In genomic region chr2:173263636-173264330, GRCm38 (mm10) we compare ENCODE assay signal across 8 mouse cellular contexts. TPM values are rescaled to one million over a fixed set of nuclear protein-coding genes. Genes with fewer than 3 reads are reported as not detected.
DNase-seq lines count a peak whose midpoint lies in the region; ATAC-seq and TF ChIP-seq lines count a peak whose summit lies in the region.

No protein-coding gene starts in this region.

- peak; percentile 71 for ATAC-seq in megakaryocyte, adult 5-6 weeks (ENCODE audit: poor library complexity, severe bottlenecking)

- DNase-seq in adrenal gland, adult 2 months: peak; percentile 48
- DNase-seq in adrenal gland, postnatal 14 days: no peak
- DNase-seq in 3134 (ENCODE audit: extremely low read depth, insufficient read length, low spot score): peak; percentile 84
- DNase-seq in right cerebral cortex, postnatal 25 days: no peak
- DNase-seq in liver: no peak
- no peak for DNase-seq in MN1 (ENCODE audit: low spot score)

- peak overlapping the region; percentile 86 for H3K27ac ChIP-seq in embryonic fibroblast, embryonic 13.5 days (ENCODE audit: insufficient read depth, low read length)

- no peak for TF ChIP-seq CTCF in embryonic fibroblast, embryonic 13.5 days (IDR thresholded peaks at IDR 0.05; ENCODE audit: borderline replicate concordance, insufficient read depth, low read length)

- peaks cover 66% of the 10 kb centered on the region for H3K4me1 ChIP-seq in embryonic fibroblast, embryonic 13.5 days (ENCODE audit: control insufficient read depth, insufficient read depth, low read length)

- no peak for TF ChIP-seq POLR2A in embryonic fibroblast, embryonic 13.5 days (IDR thresholded peaks at IDR 0.05; ENCODE audit: low read depth, low read length)

- no peak overlapping the region for H3K4me3 ChIP-seq in embryonic fibroblast, embryonic 13.5 days (ENCODE audit: insufficient read depth, low read length)

RNA-seq across cellular contexts. Expression of gene Pmepa1, which starts 12.6 kb away (rescaled TPM):
- 10 to 100 TPM; 67.5 to 90.3 TPM for total RNA-seq in adrenal gland, adult 2 months (2021)
- 90.3 and 91.4 TPM in 2 replicates for polyA plus RNA-seq in adrenal gland, adult 2 months (2012; rRNA removed)
- 58.4 and 117 TPM in 2 replicates for total RNA-seq in adrenal gland, postnatal 14 days (2021)
- polyA plus RNA-seq in embryonic fibroblast, embryonic 13.5 days (2011; ENCODE audit: insufficient read length, low read depth, missing spikeins): 141 and 142 TPM in 2 replicates
- 0.84 and 1.2 TPM in 2 replicates for total RNA-seq in megakaryocyte, adult 5-6 weeks (2015)
- 0.04 and 0.07 TPM in 2 replicates for total RNA-seq in megakaryocyte, adult 5-6 weeks (2017)

RNA-seq across cellular contexts. Expression of gene Zbp1, which starts 45.1 kb away (rescaled TPM):
- total RNA-seq in adrenal gland, adult 2 months (2021): 1 to 10 TPM; 2.7 to 9.0 TPM
- polyA plus RNA-seq in adrenal gland, adult 2 months (2012; rRNA removed): 3.3 and 3.8 TPM in 2 replicates
- 2.6 and 4.3 TPM in 2 replicates for total RNA-seq in adrenal gland, postnatal 14 days (2021)
- 2.6 and 5.6 TPM in 2 replicates for polyA plus RNA-seq in embryonic fibroblast, embryonic 13.5 days (2011; ENCODE audit: insufficient read length, low read depth, missing spikeins)
- total RNA-seq in megakaryocyte, adult 5-6 weeks (2015): 54.6 and 63.0 TPM in 2 replicates
- total RNA-seq in megakaryocyte, adult 5-6 weeks (2017): 35.6 and 56.8 TPM in 2 replicates

Comparison
In these comparisons a context has a peak if more than half of its experiments do, and no peak if none do; other contexts are left out.
1. DNase-seq: peak in adrenal gland, adult 2 months (single experiment) and 3134 (single experiment); none in adrenal gland, postnatal 14 days (single experiment), right cerebral cortex, postnatal 25 days (single experiment), liver (single experiment) and MN1 (single experiment).
2. RNA of gene Pmepa1, which starts 12.6 kb away (total RNA-seq): 58.4 to 117 TPM in adrenal gland, postnatal 14 days and 67.5 to 90.3 TPM in adrenal gland, adult 2 months; 0.04 to 1.2 TPM in megakaryocyte, adult 5-6 weeks; every median in the first group is over 10 times any median in the second.